Mouse (Mus musculus) thymus, adult 2 months (tissue): Measurements from ENCODE around the gene Nepro. TPM values are rescaled to one million over a fixed set of nuclear protein-coding genes. Genes with fewer than 3 reads are reported as not detected.

Experiments
- DNase-seq: peaks from one replicate; pipeline ENCODE4 v3.0.0; 2021
- H3K27ac ChIP-seq: fragments of 200-500 bp; 2 replicates; pipeline ENCODE4 v1.5.1; 2012; ENCODE audit warnings: low read length, control low read depth; ENCODE audit not compliant: control insufficient read depth, insufficient read depth
- H3K27me3 ChIP-seq: fragments of 200-500 bp; 2 replicates; pipeline ENCODE4 v1.6.1; 2012; ENCODE audit warnings: mild to moderate bottlenecking, low read length, moderate library complexity, mixed read lengths; ENCODE audit not compliant: control insufficient read depth, insufficient read depth
- H3K36me3 ChIP-seq: fragments of 200-500 bp; 2 replicates; pipeline ENCODE4 v1.6.1; 2012; ENCODE audit warnings: mild to moderate bottlenecking, low read length, moderate library complexity; ENCODE audit not compliant: control insufficient read depth, insufficient read depth
- H3K4me1 ChIP-seq: fragments of 200-500 bp; replicated peaks from 2 replicates; pipeline ENCODE4 v1.6.1; 2012; ENCODE audit warnings: low read length; ENCODE audit not compliant: control insufficient read depth, insufficient read depth
- H3K4me3 ChIP-seq: fragments of 200-500 bp; 2 replicates; pipeline ENCODE4 v1.5.1; 2012; ENCODE audit warnings: mild to moderate bottlenecking, low read length, control low read depth, moderate library complexity; ENCODE audit not compliant: control insufficient read depth, insufficient read depth
- CTCF ChIP-seq: fragments of 200-500 bp; IDR thresholded peaks from 2 replicates; pipeline ENCODE4 v1.5.1; 2012; ENCODE audit warnings: mild to moderate bottlenecking, control low read depth, low read length, moderate library complexity, borderline replicate concordance; ENCODE audit not compliant: control insufficient read depth, poor library complexity, insufficient read depth; ENCODE audit errors: extremely low read depth
- POLR2A ChIP-seq: fragments of 200-500 bp; IDR thresholded peaks from 2 replicates; pipeline ENCODE4 v1.6.1; 2012; ENCODE audit warnings: mild to moderate bottlenecking, low read length, control low read depth, moderate library complexity; ENCODE audit not compliant: control insufficient read depth, poor library complexity, insufficient read depth; ENCODE audit errors: extremely low read depth
- WGBS: fragments of 180-500 bp; shearing (Covaris S2); methylation state at CpG from one replicate; pipeline ENCODE4 v1.1.7; 2018; 5-methylcytosine and 5-hydroxymethylcytosine counted together
- polyA plus RNA-seq: library from polyadenylated mRNA; depleted of rRNA; stranded (reverse); fragments of >200 nt; gene quantifications from 2 replicates; pipeline ENCODE4 v1.2.3, GENCODE M21; 2012

Gene Nepro
- polyA plus RNA-seq, 1 experiment = 6.8 TPM

GRCm38 (mm10) chr16:44702272-44702671 lies 21.8 kb upstream of the Nepro start:
- TF ChIP-seq CTCF (no peak), POLR2A (no peak)
- H3K4me1 ChIP-seq = no peaks in the 10 kb centered on the region
- 7% methylated on average over 5 of the region's 5 CpGs for WGBS
- no peaks in the 10 kb centered on the region for H3K27me3 ChIP-seq
- no peak overlapping the region for H3K4me3 ChIP-seq
- no peak for DNase-seq
- no peaks in the 10 kb centered on the region for H3K36me3 ChIP-seq
- no peak overlapping the region for H3K27ac ChIP-seq

GRCm38 (mm10) chr16:44703458-44703857 lies 20.6 kb upstream of the Nepro start:
- no peak overlapping the region for H3K4me3 ChIP-seq
- TF ChIP-seq CTCF (no peak), POLR2A (no peak)
- H3K27me3 ChIP-seq = no peaks in the 10 kb centered on the region
- no peak for DNase-seq
- no peaks in the 10 kb centered on the region for H3K4me1 ChIP-seq
- no peaks in the 10 kb centered on the region for H3K36me3 ChIP-seq
- no peak overlapping the region for H3K27ac ChIP-seq
- WGBS = 89% methylated on average over 4 of the region's 4 CpGs

- H3K36me3 ChIP-seq = no peaks in the 10 kb centered on the region
- no peak for TF ChIP-seq POLR2A
- no peak for TF ChIP-seq CTCF
- no peak overlapping the region for H3K27ac ChIP-seq
- no peaks in the 10 kb centered on the region for H3K27me3 ChIP-seq
- H3K4me1 ChIP-seq = no peaks in the 10 kb centered on the region
- DNase-seq = peak; percentile 16
- H3K4me3 ChIP-seq = no peak overlapping the region
- 38% methylated on average over 10 of the region's 10 CpGs for WGBS
Observed at GRCm38 (mm10) chr16:44716305-44717140, 7.6 kb upstream of the Nepro start.

- Histone ChIP-seq H3K27ac (no peak overlapping the region), H3K27me3 (no peaks in the 10 kb centered on the region), H3K4me3 (no peak overlapping the region), H3K36me3 (no peaks in the 10 kb centered on the region), H3K4me1 (no peaks in the 10 kb centered on the region)
- no peak for TF ChIP-seq POLR2A
- no peak for TF ChIP-seq CTCF
- 78% methylated on average over 2 of the region's 2 CpGs for WGBS
- DNase-seq = no peak
Observed at GRCm38 (mm10) chr16:44717141-44717634, 6.9 kb upstream of the Nepro start.

DNA sequence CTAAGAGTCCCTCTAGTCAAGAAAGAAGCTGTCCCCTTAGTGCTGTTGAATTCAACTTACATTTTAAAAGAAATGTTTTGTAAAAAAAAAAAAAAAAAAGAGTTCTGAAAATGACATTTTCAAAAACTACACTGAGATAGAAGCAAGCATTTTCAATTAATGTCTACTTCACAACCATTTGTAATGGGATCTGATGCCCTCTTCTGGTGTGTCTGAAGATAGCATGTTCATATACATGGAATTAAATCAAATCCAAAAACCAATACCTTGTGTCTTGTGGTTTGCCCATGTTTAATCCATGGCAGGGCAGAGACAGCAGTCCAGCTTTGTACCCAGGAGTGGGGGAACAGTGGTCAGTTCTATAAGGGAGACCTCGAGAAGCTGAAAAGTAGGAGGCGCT lies 6.3 kb upstream of the Nepro start:
- Histone ChIP-seq H3K36me3 (no peaks in the 10 kb centered on the region), H3K4me3 (no peak overlapping the region), H3K4me1 (no peaks in the 10 kb centered on the region), H3K27me3 (no peaks in the 10 kb centered on the region), H3K27ac (no peak overlapping the region)
- WGBS = 77% methylated on average over 2 of the region's 2 CpGs
- TF ChIP-seq POLR2A (no peak), CTCF (no peak)
- DNase-seq = no peak

- H3K36me3 ChIP-seq = no peaks in the 10 kb centered on the region
- WGBS = 91% methylated on average over 7 of the region's 7 CpGs
- no peaks in the 10 kb centered on the region for H3K4me1 ChIP-seq
- TF ChIP-seq POLR2A (no peak), CTCF (no peak)
- no peak overlapping the region for H3K27ac ChIP-seq
- H3K27me3 ChIP-seq = no peaks in the 10 kb centered on the region
- DNase-seq = no peak
- H3K4me3 ChIP-seq = no peak overlapping the region
Observed at GRCm38 (mm10) chr16:44719349-44719748, 4.8 kb upstream of the Nepro start.
